Mouse (Mus musculus): Measurements from ENCODE around the gene Kmt2e. TPM values are rescaled to one million over a fixed set of nuclear protein-coding genes. Genes with fewer than 3 reads are reported as not detected.

The Kmt2e gene
- total and polyA plus RNA-seq, 3 experiments, result 7.2 to 29.7 (median 21.3) TPM

DNA sequence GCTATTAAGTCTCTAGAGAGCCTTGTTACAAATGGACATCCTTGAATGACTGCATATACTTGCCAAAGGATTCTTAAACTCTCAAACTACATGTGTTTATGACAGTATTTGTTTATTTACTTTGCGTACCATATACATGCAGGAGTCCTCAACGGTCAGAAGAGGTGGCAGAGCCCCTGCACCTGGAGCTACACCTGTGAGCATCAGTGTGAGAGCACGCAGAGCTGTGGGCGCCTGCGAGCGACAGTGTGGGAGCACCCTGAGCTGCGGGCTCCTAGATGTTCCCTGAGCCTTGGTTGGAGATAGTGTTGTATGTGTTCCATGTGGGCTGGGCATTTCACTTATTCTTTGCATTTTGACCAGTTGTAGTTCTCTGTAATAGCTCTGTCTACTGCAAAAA is 42.5 kb upstream of the Kmt2e start:
- H3K4me3 ChIP-seq (replicated peaks in 1 of 3; ENCODE audit: low read depth in 2 of 3, low read length in 2 of 3, poor library complexity in 1 of 3), result no peak overlapping the region
- no peak overlapping the region for H3K4me2 ChIP-seq (ENCODE audit: insufficient read depth, low read depth, poor library complexity, severe bottlenecking)
- in situ Hi-C loops (cut with MboI; ENCODE audit: low pct_ligation_motif_present, low pct_unique_long_range_greater_than_20kb, low sequenced_read_pairs), result loop anchor here (25.0 kb wide), 1 partner anchor 371 kb away; no protein-coding TSS in a partner anchor
- H3K27ac ChIP-seq (ENCODE audit: insufficient read depth, low read depth), result no peak overlapping the region
- peaks cover 32 to 53% of the 10 kb centered on the region in 2 experiments for H3K4me1 ChIP-seq (ENCODE audit: control insufficient read depth in 1 of 2, insufficient read depth in 2 of 2)
- TF ChIP-seq E2F4 (IDR thresholded peaks at IDR 0.05; ENCODE audit: insufficient replicate concordance, low read depth, low read length) (no peak), ZKSCAN1 (IDR thresholded peaks at IDR 0.05; ENCODE audit: borderline replicate concordance, low read depth, low read length) (no peak), NELFE (IDR thresholded peaks at IDR 0.05; ENCODE audit: low read depth, low read length) (no peak), POLR2AphosphoS2 (IDR thresholded peaks at IDR 0.05; ENCODE audit: low read depth, low read length) (no peak), CTCF (conservative IDR thresholded peaks at IDR 0.05 in 1 of 2, IDR thresholded peaks at IDR 0.05 in 1 of 2; ENCODE audit: low read depth in 2 of 2, low read length in 2 of 2) (no peak), CHD2 (IDR thresholded peaks at IDR 0.05; ENCODE audit: low read length) (no peak), HCFC1 (IDR thresholded peaks at IDR 0.05; ENCODE audit: low read depth, low read length) (no peak), USF2 (conservative IDR thresholded peaks at IDR 0.05; ENCODE audit: low read depth, low read length) (no peak), JUND (conservative IDR thresholded peaks at IDR 0.05; ENCODE audit: low read depth, low read length) (no peak), SMC3 (IDR thresholded peaks at IDR 0.05; ENCODE audit: low read depth, low read length) (no peak), UBTF (IDR thresholded peaks at IDR 0.05; ENCODE audit: low read depth, low read length) (no peak), RAD21 (IDR thresholded peaks at IDR 0.05; ENCODE audit: low read depth, low read length) (no peak), RCOR1 (conservative IDR thresholded peaks at IDR 0.05; ENCODE audit: low read depth, low read length) (no peak), GABPA (IDR thresholded peaks at IDR 0.05; ENCODE audit: insufficient replicate concordance, low read depth, low read length) (no peak), MYC (IDR thresholded peaks at IDR 0.05; ENCODE audit: low read depth, low read length) (no peak), JUN (IDR thresholded peaks at IDR 0.05; ENCODE audit: insufficient read depth, low read depth, low read length) (no peak)
- no peaks in the 10 kb centered on the region for H3K36me3 ChIP-seq (replicated peaks in 1 of 2; ENCODE audit: control insufficient read depth in 1 of 2, insufficient read depth in 1 of 2, low read length in 1 of 2)
- no peak for DNase-seq (ENCODE audit: extremely low read depth)
- no peaks in the 10 kb centered on the region for H3K27me3 ChIP-seq (replicated peaks)
- peaks cover 3% of the 10 kb centered on the region for H3K9me3 ChIP-seq (replicated peaks; ENCODE audit: low read length)
- no peaks in the 10 kb centered on the region for H3K79me2 ChIP-seq (replicated peaks; ENCODE audit: control insufficient read depth, extremely low read depth, insufficient read depth, poor library complexity, severe bottlenecking)
- dilution Hi-C loops (cut with MboI; ENCODE audit: extremely low pct_ligation_motif_present, extremely low pct_unique_long_range_greater_than_20kb, low sequenced_read_pairs), result no loop called here
- H3K9ac ChIP-seq (ENCODE audit: insufficient read depth, low read depth), result no peak overlapping the region

DNA sequence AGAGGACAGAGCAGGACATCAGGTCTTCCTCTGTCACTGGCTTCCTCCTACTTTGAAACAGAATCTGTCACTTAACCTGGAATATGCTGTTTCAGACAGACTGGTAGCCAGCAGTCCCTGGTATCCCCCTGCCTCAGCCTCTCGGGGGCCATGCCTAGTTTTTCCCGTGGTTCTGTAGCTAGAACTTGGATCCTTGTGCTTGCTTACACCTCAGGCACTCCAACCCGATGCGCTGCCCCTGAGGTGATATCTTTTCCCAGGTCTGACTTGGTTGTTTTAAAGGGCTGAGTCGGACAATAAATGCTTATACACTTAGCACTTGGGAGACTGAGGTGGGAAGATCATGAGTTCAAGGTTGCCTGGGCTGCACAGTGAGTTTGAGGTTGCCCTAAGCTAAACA is 40.4 kb upstream of the Kmt2e start:
- H3K27me3 ChIP-seq (replicated peaks), result no peaks in the 10 kb centered on the region
- dilution Hi-C loops (cut with MboI; ENCODE audit: extremely low pct_ligation_motif_present, extremely low pct_unique_long_range_greater_than_20kb, low sequenced_read_pairs), result no loop called here

More for the DNA sequence above, 40.4 kb upstream of the Kmt2e start:
- H3K27ac ChIP-seq (ENCODE audit: insufficient read depth, low read depth), result no peak overlapping the region
- H3K36me3 ChIP-seq (replicated peaks in 1 of 2; ENCODE audit: control insufficient read depth in 1 of 2, insufficient read depth in 1 of 2, low read length in 1 of 2), result no peaks in the 10 kb centered on the region
- H3K9ac ChIP-seq (ENCODE audit: insufficient read depth, low read depth), result no peak overlapping the region
- H3K79me2 ChIP-seq (replicated peaks; ENCODE audit: control insufficient read depth, extremely low read depth, insufficient read depth, poor library complexity, severe bottlenecking), result no peaks in the 10 kb centered on the region
- peaks cover 2% of the 10 kb centered on the region for H3K9me3 ChIP-seq (replicated peaks; ENCODE audit: low read length)
- H3K4me2 ChIP-seq (ENCODE audit: insufficient read depth, low read depth, poor library complexity, severe bottlenecking), result no peak overlapping the region
- H3K4me3 ChIP-seq (replicated peaks in 1 of 3; ENCODE audit: low read depth in 2 of 3, low read length in 2 of 3, poor library complexity in 1 of 3), result no peak overlapping the region
- no peak for DNase-seq (ENCODE audit: extremely low read depth)
- peaks cover 20 to 37% of the 10 kb centered on the region in 2 experiments for H3K4me1 ChIP-seq (ENCODE audit: control insufficient read depth in 1 of 2, insufficient read depth in 2 of 2)
- in situ Hi-C loops (cut with MboI; ENCODE audit: low pct_ligation_motif_present, low pct_unique_long_range_greater_than_20kb, low sequenced_read_pairs), result loop anchor here (25.0 kb wide), 1 partner anchor 368 kb away; no protein-coding TSS in a partner anchor
- TF ChIP-seq JUN (IDR thresholded peaks at IDR 0.05; ENCODE audit: insufficient read depth, low read depth, low read length) (no peak), CTCF (conservative IDR thresholded peaks at IDR 0.05 in 1 of 2, IDR thresholded peaks at IDR 0.05 in 1 of 2; ENCODE audit: low read depth in 2 of 2, low read length in 2 of 2) (no peak), HCFC1 (IDR thresholded peaks at IDR 0.05; ENCODE audit: low read depth, low read length) (no peak), EP300 (IDR thresholded peaks at IDR 0.05; ENCODE audit: low read length) (no peak), USF2 (conservative IDR thresholded peaks at IDR 0.05; ENCODE audit: low read depth, low read length) (no peak), IRF4 (IDR thresholded peaks at IDR 0.05; ENCODE audit: low read depth, low read length) (no peak), E2F4 (IDR thresholded peaks at IDR 0.05; ENCODE audit: insufficient replicate concordance, low read depth, low read length) (no peak), TCF12 (IDR thresholded peaks at IDR 0.05; ENCODE audit: low read depth, low read length) (no peak), CHD2 (IDR thresholded peaks at IDR 0.05; ENCODE audit: low read length) (no peak), POLR2AphosphoS2 (IDR thresholded peaks at IDR 0.05; ENCODE audit: low read depth, low read length) (no peak), KAT2A (IDR thresholded peaks at IDR 0.05; ENCODE audit: insufficient replicate concordance, low read length) (no peak), MAX (IDR thresholded peaks at IDR 0.05; ENCODE audit: low read length) (no peak), SIN3A (IDR thresholded peaks at IDR 0.05; ENCODE audit: low read length) (no peak), ZMIZ1 (IDR thresholded peaks at IDR 0.05; ENCODE audit: low read depth, low read length) (no peak), ZKSCAN1 (IDR thresholded peaks at IDR 0.05; ENCODE audit: borderline replicate concordance, low read depth, low read length) (no peak), CHD1 (IDR thresholded peaks at IDR 0.05; ENCODE audit: low read depth, low read length) (no peak)

All from CH12.LX (cell line).